Mouse (Mus musculus): ENCODE results near the gene Dohh. TPM values are rescaled to one million over a fixed set of nuclear protein-coding genes. Genes with fewer than 3 reads are reported as not detected.

The Dohh gene
- polyA plus RNA-seq, 1 experiment from 2014 or later: 73.5 TPM

DNA sequence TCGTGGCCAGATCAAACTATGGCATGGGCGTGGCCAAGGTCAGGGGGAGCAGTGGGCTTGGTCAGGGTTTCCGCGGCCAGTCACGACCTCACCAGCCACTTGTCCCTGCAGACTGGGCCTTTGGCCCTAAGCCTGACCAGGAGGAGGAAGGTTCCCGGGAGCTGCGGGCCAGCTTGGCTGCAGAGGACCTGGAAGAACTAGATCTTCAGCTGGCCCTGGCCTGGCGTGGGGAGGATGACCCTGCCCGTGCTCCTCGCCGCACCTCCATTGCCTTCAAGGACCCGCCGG lies 6.4 kb downstream of the Dohh start:
- H3K9ac ChIP-seq (replicated peaks): no peak overlapping the region
- H3K27ac ChIP-seq: no peak overlapping the region
- H3K4me3 ChIP-seq (replicated peaks): no peak overlapping the region
- no peaks in the 10 kb centered on the region for H3K9me3 ChIP-seq
- peaks cover 43% of the 10 kb centered on the region for H3K36me3 ChIP-seq
- H3K4me2 ChIP-seq (replicated peaks): no peak overlapping the region
- peaks cover 22% of the 10 kb centered on the region for H3K4me1 ChIP-seq (replicated peaks)
- no peaks in the 10 kb centered on the region for H3K27me3 ChIP-seq
- ATAC-seq: no peak
- 96% methylated on average over 13 of the region's 13 CpGs for WGBS

DNA sequence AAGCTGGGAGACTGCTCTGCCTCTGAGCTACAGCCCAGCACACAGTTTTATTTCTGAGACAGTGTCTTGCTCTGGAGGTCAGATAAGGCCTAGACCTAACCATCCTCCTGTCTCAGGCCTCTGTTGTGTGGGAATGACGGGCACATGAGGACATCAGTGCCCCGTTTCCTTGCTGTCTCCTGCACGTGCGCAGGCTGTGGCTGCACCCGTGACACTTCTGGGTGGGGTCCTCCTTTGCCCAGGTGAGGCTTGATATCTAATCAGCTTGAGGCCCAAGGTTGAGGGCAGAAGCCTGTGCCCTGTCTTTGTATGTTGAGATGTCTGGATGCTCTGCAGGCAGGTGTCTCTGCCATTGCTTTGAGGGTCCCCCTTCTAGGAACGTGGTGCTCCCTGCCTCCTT lies 8.0 kb downstream of the Dohh start:
- H3K27me3 ChIP-seq: no peaks in the 10 kb centered on the region
- H3K27ac ChIP-seq: no peak overlapping the region
- 91% methylated on average over 6 of the region's 6 CpGs for WGBS
- peaks cover 27% of the 10 kb centered on the region for H3K36me3 ChIP-seq
- H3K4me1 ChIP-seq (replicated peaks): peaks cover 25% of the 10 kb centered on the region
- no peak overlapping the region for H3K4me2 ChIP-seq (replicated peaks)
- no peak overlapping the region for H3K9ac ChIP-seq (replicated peaks)
- H3K4me3 ChIP-seq (replicated peaks): no peak overlapping the region
- ATAC-seq: no peak
- no peaks in the 10 kb centered on the region for H3K9me3 ChIP-seq

DNA sequence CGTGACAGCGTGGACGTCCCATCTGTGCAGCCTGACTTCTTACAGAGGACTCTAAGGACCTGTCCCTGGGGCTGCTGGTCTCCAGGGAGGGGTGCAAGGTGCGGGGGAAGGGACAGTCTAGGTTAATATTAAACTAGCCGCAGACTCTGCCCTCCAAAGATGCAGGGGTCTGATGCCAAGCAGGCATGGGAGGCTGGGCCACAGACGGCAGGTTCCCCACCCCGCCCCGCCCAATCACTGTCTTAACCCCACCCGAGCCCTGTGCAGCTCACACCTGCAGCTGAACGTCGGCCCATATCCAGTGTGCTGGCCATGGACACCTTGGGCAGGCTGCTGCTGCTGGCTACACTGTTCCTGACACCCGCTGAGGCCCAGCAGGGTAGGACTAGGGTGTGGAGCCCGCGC lies 8.6 kb downstream of the Dohh start, which contains the start of gene Smim24:
TSS of gene Smim24 (plus strand) at position 271 of the 405 bp plus-strand sequence.
- Histone ChIP-seq H3K27me3 (no peaks in the 10 kb centered on the region), H3K9ac (replicated peaks) (peak within 1 kb of the TSS; percentile 49), H3K4me3 (replicated peaks) (peak within 1 kb of the TSS; percentile 16), H3K4me1 (replicated peaks) (peaks cover 28% of the 10 kb centered on the region), H3K4me2 (replicated peaks) (peak within 1 kb of the TSS; percentile 45), H3K36me3 (peaks cover 22% of the 10 kb centered on the region), H3K9me3 (no peaks in the 10 kb centered on the region), H3K27ac (no peak within 1 kb of the TSS)
- ATAC-seq: no peak
- WGBS: 73% methylated on average over 14 of the region's 14 CpGs

DNA sequence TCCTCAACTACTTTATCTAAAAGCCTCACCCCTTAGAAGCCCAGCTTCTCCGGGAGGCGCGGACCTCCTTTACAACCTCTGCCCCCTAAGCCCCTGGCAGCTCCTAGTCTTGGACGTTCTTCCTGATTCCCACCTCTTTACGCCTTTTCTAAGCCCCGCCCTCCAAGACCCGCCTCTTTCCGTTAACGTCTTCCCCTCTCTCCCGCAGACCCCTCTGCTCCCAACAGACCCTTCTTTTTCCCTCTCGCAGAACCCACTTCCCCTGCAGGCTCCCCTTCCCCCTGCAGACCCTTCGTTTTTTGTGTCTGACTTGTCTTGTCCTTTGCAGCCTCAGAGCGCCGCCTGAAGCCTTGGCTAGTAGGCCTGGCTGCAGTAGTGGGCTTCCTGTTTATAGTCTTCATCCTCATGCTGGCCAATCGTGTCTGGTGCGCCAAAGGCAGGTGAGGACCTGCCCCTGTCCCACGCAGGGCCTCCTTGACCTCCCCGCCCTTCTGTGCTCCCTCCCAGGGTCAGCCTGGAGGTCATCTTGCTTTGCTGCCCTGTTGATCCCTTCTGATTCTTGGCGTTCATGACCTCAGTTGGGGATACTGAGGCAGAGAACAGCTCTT lies 9.3 kb downstream of the Dohh start:
- no peaks in the 10 kb centered on the region for H3K9me3 ChIP-seq
- 7% methylated on average over 19 of the region's 19 CpGs for WGBS
- H3K9ac ChIP-seq (replicated peaks): peak overlapping the region; percentile 49

DNA sequence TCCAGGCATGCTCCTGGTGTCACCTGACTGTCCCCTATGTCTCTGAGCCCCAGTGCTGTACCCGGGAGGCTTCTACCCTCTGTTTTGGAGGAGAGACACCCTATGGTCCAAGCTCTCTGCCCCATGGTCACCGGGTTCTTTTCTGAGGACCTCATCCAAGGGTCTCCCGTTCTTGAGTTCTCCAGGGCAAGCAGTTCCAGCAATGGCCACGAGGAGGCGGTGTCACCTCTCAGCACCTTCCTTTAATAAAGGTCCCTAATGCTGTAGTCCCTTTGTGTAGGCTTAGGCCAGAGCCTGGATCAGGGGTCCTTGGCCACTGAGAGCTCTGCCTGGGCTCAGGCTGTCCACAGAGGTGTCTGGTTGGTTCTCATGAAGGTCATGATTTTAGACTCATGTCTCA lies 10.9 kb downstream of the Dohh start:
- Histone ChIP-seq H3K9ac (replicated peaks) (no peak overlapping the region), H3K27me3 (no peaks in the 10 kb centered on the region), H3K4me3 (replicated peaks) (no peak overlapping the region), H3K27ac (no peak overlapping the region), H3K4me2 (replicated peaks) (no peak overlapping the region), H3K9me3 (no peaks in the 10 kb centered on the region), H3K4me1 (replicated peaks) (peaks cover 34% of the 10 kb centered on the region), H3K36me3 (peaks cover 17% of the 10 kb centered on the region)
- no peak for ATAC-seq
- WGBS: 16% methylated on average over 5 of the region's 5 CpGs

More for the DNA sequence above, 9.3 kb downstream of the Dohh start:
- no peak for ATAC-seq
- Histone ChIP-seq H3K4me3 (replicated peaks) (peak overlapping the region; percentile 16), H3K4me2 (replicated peaks) (peak overlapping the region; percentile 45), H3K27ac (no peak overlapping the region), H3K36me3 (peaks cover 14% of the 10 kb centered on the region; the same call in 1 of the 2 replicates), H3K27me3 (no peaks in the 10 kb centered on the region), H3K4me1 (replicated peaks) (peaks cover 28% of the 10 kb centered on the region)

DNA sequence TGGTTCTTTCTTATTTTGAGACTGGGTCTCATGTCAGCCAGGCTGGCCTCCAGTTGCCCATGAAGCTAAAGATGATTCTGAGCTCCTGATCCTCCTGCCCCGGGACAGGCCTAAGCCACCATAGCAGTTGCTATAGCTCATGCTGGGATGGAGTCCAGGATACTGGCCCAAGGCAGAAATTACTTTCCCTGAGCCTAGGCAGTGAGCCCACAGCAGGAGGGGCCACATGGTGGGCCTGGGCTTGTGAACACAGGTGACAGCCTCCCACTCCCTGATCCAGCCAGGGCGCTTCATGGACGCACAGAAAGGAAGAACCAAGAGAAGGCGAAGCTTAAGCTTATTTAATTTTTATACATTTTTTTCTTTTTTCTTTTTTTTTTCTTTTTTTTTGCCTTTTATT lies 11.6 kb downstream of the Dohh start:
- H3K9me3 ChIP-seq: no peaks in the 10 kb centered on the region
- no peak overlapping the region for H3K27ac ChIP-seq
- no peaks in the 10 kb centered on the region for H3K27me3 ChIP-seq
- H3K4me3 ChIP-seq (replicated peaks): no peak overlapping the region
- peak overlapping the region; percentile 44; the same call in 1 of the 2 replicates for H3K9ac ChIP-seq (replicated peaks)
- peaks cover 41% of the 10 kb centered on the region for H3K4me1 ChIP-seq (replicated peaks)
- H3K4me2 ChIP-seq (replicated peaks): no peak overlapping the region
- peaks cover 23% of the 10 kb centered on the region for H3K36me3 ChIP-seq
- WGBS: 85% methylated on average over 4 of the region's 4 CpGs
- ATAC-seq: no peak

DNA sequence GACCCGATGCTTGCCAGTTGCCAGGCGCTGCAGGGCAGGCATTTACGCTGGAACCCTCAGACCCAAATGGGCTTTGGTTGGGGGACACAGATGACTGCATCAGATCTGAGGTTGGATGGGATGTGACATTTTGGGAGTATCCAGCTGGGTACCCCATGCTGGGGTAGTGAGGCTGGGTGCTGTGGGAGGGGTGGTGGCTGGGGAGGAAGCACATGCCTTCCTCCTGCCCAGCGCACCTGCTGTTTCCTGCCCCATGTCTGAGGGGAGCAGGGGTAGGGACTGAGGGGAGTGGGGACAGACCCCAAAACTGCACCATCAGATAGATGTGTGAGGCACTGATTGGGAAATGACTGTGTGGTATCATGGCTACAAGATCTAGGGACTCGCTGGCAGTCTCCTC lies 12.5 kb downstream of the Dohh start:
- no peaks in the 10 kb centered on the region for H3K9me3 ChIP-seq
- WGBS: 52% methylated on average over 5 of the region's 5 CpGs
- H3K27ac ChIP-seq: no peak overlapping the region
- H3K36me3 ChIP-seq: peaks cover 19% of the 10 kb centered on the region
- H3K4me1 ChIP-seq (replicated peaks): peaks cover 50% of the 10 kb centered on the region
- ATAC-seq: no peak
- H3K27me3 ChIP-seq: no peaks in the 10 kb centered on the region
- H3K9ac ChIP-seq (replicated peaks): peak overlapping the region; percentile 44; the same call in 1 of the 2 replicates
- no peak overlapping the region for H3K4me3 ChIP-seq (replicated peaks)
- no peak overlapping the region for H3K4me2 ChIP-seq (replicated peaks)

DNA sequence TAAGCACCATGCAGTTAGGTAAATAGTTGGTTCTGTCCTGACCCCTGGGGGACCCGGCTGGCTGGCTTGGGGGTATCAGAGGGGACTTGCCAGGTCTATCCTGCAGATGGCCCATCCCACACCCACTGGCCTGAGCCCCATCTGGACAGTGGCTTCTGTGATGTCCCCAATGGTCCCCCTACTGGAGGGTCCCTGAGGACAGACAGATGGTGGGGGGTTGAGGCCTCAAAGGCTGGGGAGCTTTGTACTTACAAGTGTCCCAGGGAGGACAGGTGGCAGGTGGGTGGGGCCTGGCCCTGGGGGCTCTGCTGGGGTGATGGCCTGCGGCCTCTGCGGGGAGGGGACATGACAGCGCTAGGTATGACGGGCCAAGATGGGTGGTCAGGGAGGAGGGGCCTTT lies 15.1 kb downstream of the Dohh start:
- no peak overlapping the region for H3K27ac ChIP-seq
- peaks cover 5% of the 10 kb centered on the region; the same call in 1 of the 2 replicates for H3K27me3 ChIP-seq
- peaks cover 59% of the 10 kb centered on the region for H3K4me1 ChIP-seq (replicated peaks)
- H3K4me2 ChIP-seq (replicated peaks): no peak overlapping the region
- H3K4me3 ChIP-seq (replicated peaks): no peak overlapping the region
- peaks cover 20% of the 10 kb centered on the region for H3K36me3 ChIP-seq
- H3K9me3 ChIP-seq: no peaks in the 10 kb centered on the region
- 60% methylated on average over 5 of the region's 5 CpGs for WGBS
- no peak overlapping the region for H3K9ac ChIP-seq (replicated peaks)
- ATAC-seq: no peak

DNA sequence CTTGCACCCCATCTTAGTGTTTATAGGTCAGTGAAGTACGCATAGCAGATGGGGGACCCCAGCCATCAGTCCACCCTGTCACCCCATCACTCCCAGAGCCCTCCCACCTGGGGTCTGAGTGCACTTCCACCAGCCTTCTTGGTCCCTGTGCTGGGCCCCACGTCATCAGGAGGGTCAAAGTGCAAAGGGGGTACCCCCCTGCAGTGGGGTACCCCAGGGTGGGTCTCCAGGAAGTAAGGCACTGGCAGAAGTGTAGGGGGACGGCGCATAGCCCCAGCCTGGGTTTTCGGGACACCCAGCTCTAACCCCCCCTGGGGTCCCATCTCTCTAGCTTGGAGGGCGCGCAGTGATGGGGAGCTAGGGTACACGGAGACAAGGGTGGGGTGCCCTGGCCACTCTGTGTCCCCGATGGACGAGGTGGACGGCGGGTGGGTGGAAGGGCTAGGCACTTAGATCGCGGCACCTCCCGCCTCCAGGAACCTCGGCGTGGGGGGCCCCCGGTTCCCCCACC lies 15.6 kb downstream of the Dohh start:
- no peak overlapping the region for H3K4me3 ChIP-seq (replicated peaks)
- H3K4me1 ChIP-seq (replicated peaks): peaks cover 59% of the 10 kb centered on the region
- 77% methylated on average over 18 of the region's 18 CpGs for WGBS
- H3K9me3 ChIP-seq: no peaks in the 10 kb centered on the region
- peak overlapping the region; percentile 21; the same call in 1 of the 2 replicates for H3K4me2 ChIP-seq (replicated peaks)
- no peak for ATAC-seq
- H3K36me3 ChIP-seq: peaks cover 25% of the 10 kb centered on the region
- peaks cover 10% of the 10 kb centered on the region; the same call in 1 of the 2 replicates for H3K27me3 ChIP-seq
- no peak overlapping the region for H3K27ac ChIP-seq
- 0 out of 2 replicates have a peak overlapping the region, but pooled peaks have one; percentile 41 for H3K9ac ChIP-seq (replicated peaks)

DNA sequence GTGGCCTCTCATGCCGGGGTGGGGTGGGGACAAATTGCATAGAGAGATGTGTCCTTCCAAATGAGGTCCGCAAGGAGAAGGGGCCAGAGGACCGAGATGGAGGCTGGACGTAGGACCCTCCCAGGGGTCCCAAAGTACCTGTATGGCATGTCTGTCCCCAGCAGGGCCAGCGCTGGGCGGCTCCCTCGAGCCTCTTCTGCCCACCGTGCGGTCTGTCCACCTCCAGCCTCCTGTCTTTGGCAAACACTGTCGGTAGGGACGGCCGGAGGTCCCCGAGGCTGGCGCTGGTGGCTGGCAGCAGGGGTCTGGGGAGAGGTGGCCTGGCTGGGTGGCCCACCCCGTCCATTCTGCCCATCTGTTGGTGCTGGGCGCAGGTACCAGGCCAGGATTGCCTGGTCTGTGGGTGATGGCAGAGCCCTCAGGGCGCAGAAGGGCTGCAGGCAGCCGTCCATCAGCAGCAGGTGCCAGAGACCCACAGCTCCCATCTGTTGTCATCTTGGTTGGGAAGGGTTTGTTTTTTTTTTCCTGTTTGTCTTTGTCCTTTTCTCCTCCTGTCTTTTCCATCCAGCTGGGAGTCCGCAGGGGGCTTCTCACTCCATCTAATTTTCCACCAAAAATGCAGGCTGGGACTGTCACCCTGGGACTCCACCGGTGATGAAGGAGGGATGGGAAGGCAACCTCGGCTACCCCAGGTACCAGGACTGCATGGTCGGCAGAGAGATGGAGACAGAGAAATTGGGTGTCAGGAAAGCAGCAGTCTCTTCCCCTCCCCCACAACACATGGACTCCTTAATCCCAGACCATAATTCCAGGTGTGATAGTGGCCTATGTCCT lies 16.4 kb downstream of the Dohh start:
- H3K4me1 ChIP-seq (replicated peaks): peaks cover 59% of the 10 kb centered on the region
- 51% methylated on average over 22 of the region's 22 CpGs for WGBS
- H3K9ac ChIP-seq (replicated peaks): peak overlapping the region; percentile 41; the same call in 1 of the 2 replicates
- peak overlapping the region; percentile 21; the same call in 1 of the 2 replicates for H3K4me2 ChIP-seq (replicated peaks)
- H3K9me3 ChIP-seq: no peaks in the 10 kb centered on the region
- no peak for ATAC-seq
- 0 out of 2 replicates have a peak overlapping the region, but pooled peaks have one; percentile 1 for H3K4me3 ChIP-seq (replicated peaks)
- H3K36me3 ChIP-seq: peaks cover 30% of the 10 kb centered on the region
- peaks cover 13% of the 10 kb centered on the region; the same call in 1 of the 2 replicates for H3K27me3 ChIP-seq
- H3K27ac ChIP-seq: peak overlapping the region; percentile 82

DNA sequence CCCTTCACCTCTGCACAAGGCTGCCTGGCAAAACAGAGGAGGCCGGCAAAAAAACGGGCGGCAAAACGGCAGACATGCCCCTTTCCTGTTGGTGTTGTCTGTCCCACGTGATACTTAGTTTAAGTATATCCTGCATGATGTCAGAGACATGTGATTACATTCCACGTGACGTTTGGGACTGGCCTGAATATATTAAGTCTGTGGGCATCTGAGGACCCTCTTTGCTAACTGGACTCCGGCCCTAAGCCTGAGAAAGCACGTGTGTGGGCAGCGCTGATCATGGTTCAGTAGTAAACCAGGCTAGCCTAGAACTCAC lies 16.9 kb downstream of the Dohh start:
- H3K9me3 ChIP-seq: no peaks in the 10 kb centered on the region
- WGBS: 25% methylated on average over 10 of the region's 10 CpGs
- H3K4me1 ChIP-seq (replicated peaks): peaks cover 62% of the 10 kb centered on the region
- peaks cover 35% of the 10 kb centered on the region for H3K36me3 ChIP-seq
- H3K4me2 ChIP-seq (replicated peaks): no peak overlapping the region
- H3K4me3 ChIP-seq (replicated peaks): no peak overlapping the region
- peaks cover 18% of the 10 kb centered on the region for H3K27me3 ChIP-seq
- no peak for ATAC-seq
- H3K27ac ChIP-seq: peak overlapping the region; percentile 82
- H3K9ac ChIP-seq (replicated peaks): no peak overlapping the region

DNA sequence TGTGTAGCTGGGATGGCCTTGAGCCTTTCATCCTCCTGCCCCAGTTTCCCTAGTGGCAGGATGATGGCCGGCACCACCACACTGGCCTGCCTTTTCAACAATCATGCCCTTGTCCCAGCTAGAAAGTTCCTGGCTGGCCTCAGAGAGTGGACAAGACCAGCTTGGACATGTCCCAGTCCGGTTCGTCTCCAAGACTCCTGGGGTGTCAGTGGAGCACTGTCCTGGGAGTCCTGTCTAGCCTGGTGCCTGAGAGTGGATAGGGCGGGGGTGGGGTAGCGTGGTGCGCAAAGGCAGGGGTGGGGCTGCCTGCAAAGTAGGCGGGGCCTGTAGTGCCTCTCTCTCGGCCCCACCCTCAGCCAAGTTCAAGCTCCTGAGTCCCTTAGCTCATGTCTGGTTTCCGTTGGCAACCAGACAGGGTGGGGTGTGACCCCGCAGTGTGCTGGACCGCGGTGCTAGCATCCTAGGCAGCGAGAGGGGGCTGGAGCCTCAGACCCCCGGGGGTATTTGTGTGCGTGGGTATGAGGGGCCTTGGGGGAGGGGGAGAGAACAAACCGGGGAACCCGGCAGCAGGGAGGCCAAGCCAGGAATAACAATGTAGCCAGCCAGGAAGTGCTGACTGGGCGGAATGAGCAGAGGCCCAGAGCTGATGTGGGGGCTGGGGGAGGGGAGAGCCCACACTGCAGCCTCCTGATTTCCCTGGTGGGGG lies 17.4 kb downstream of the Dohh start:
- peak overlapping the region; percentile 14 for H3K4me3 ChIP-seq (replicated peaks)
- ATAC-seq: peak; percentile 72
- peaks cover 22% of the 10 kb centered on the region for H3K27me3 ChIP-seq
- H3K4me2 ChIP-seq (replicated peaks): peak overlapping the region; percentile 34
- H3K36me3 ChIP-seq: peaks cover 41% of the 10 kb centered on the region
- H3K9me3 ChIP-seq: no peaks in the 10 kb centered on the region
- H3K9ac ChIP-seq (replicated peaks): peak overlapping the region; percentile 42
- H3K4me1 ChIP-seq (replicated peaks): peaks cover 63% of the 10 kb centered on the region
- H3K27ac ChIP-seq: peak overlapping the region; percentile 82
- 6% methylated on average over 18 of the region's 18 CpGs for WGBS

Measured in midbrain, embryonic 13.5 days (tissue).